22 mouse cellular contexts compared by ENCODE assay signal in genomic region chr2:171279319-171279718, GRCm38 (mm10).
"Had no signal": no experiment of that assay in that cellular context is flagged by ENCODE, and none has a peak within 500 bp of the region (broad histone marks: within the 10 kb centered on the region; RNA-seq: fewer than 3 reads in every experiment).

No protein-coding gene starts in this region.

- H3K9ac ChIP-seq: liver, postnatal 0 days; lung, embryonic 15.5 days; midbrain, embryonic 13.5 days; neural tube, embryonic 13.5 days; neural tube, embryonic 15.5 days; stomach, embryonic 15.5 days had no signal

- ATAC-seq: liver, postnatal 0 days; lung, postnatal 0 days; midbrain, embryonic 13.5 days; midbrain, embryonic 16.5 days had no signal

- H3K27me3 ChIP-seq: lung, embryonic 15.5 days; megakaryocyte, embryonic 14.5 days; midbrain, embryonic 13.5 days; neural tube, embryonic 13.5 days; neural tube, embryonic 15.5 days; stomach, embryonic 15.5 days had no signal

- H3K36me3 ChIP-seq: lung, embryonic 15.5 days; midbrain, embryonic 13.5 days; neural tube, embryonic 13.5 days; neural tube, embryonic 15.5 days; stomach, embryonic 15.5 days had no signal

- H3K4me3 ChIP-seq: lung, embryonic 15.5 days; megakaryocyte, embryonic 14.5 days; midbrain, embryonic 13.5 days; myocyte; neural tube, embryonic 13.5 days; neural tube, embryonic 15.5 days; stomach, embryonic 15.5 days had no signal

- H3K4me1 ChIP-seq: lung, embryonic 15.5 days; megakaryocyte, embryonic 14.5 days; midbrain, embryonic 13.5 days; neural tube, embryonic 13.5 days; neural tube, embryonic 15.5 days; stomach, embryonic 15.5 days had no signal

- H3K27ac ChIP-seq: lung, embryonic 15.5 days; macrophage; midbrain, embryonic 13.5 days; neural tube, embryonic 13.5 days; neural tube, embryonic 15.5 days; stomach, embryonic 15.5 days; stomach, postnatal 0 days had no signal

- H3K9me3 ChIP-seq: lung, embryonic 15.5 days; stomach, embryonic 15.5 days had no signal

- DNase-seq: liver, postnatal 0 days; lung, adult 2 months; lung, postnatal 14 days; lung, postnatal 36 days; retina, postnatal 1 day; right cerebral cortex, adult 18-20 months; right cerebral cortex, postnatal 14 days; thymus, adult 2 months; thymus, postnatal 25 days; thymus, postnatal 4 days had no signal

- H3K4me2 ChIP-seq: lung, embryonic 15.5 days; midbrain, embryonic 11.5 days; midbrain, embryonic 13.5 days; neural tube, embryonic 13.5 days; neural tube, embryonic 15.5 days; stomach, embryonic 15.5 days had no signal
